Mouse (Mus musculus): Measurements from ENCODE around the gene Fam240a. TPM values are rescaled to one million over a fixed set of nuclear protein-coding genes. Genes with fewer than 3 reads are reported as not detected.

Fam240a gene
- total and polyA plus RNA-seq, 2 experiments from 2014 or later, result not detected

- peak overlapping the region; percentile 57; the same call in 1 of the 2 replicates for H3K27ac ChIP-seq (ENCODE audit: low read depth, low read length)
- peak overlapping the region; percentile 39 for H3K4me3 ChIP-seq (ENCODE audit: low read depth, low read length)
- H3K9ac ChIP-seq (replicated peaks; ENCODE audit: low read length, poor library complexity, severe bottlenecking), result peak overlapping the region; percentile 66
- H3K36me3 ChIP-seq (ENCODE audit: insufficient read depth, low read length), result no peaks in the 10 kb centered on the region
- H3K27me3 ChIP-seq (ENCODE audit: insufficient read depth, low read length), result no peaks in the 10 kb centered on the region
- peaks cover 11% of the 10 kb centered on the region; the same call in 1 of the 2 replicates for H3K4me1 ChIP-seq (ENCODE audit: insufficient read depth, low read length)
- H3K9me3 ChIP-seq (ENCODE audit: low read length), result no peaks in the 10 kb centered on the region
- ATAC-seq (ENCODE audit: low FRiP score), result peak; percentile 66
- peak; percentile 56 for TF ChIP-seq CTCF (IDR thresholded peaks at IDR 0.05)
- peak overlapping the region; percentile 69 for H3K4me2 ChIP-seq (ENCODE audit: low read depth, low read length, poor library complexity, severe bottlenecking)
- WGBS, result 4% methylated on average over 38 of the region's 40 CpGs
- DNase-seq (ENCODE audit: low spot score), result peak; percentile 95
These were observed 42.7 kb downstream of the Fam240a start for GRCm38 (mm10) chr9:110873681-110874659.

- 23% methylated on average over 7 of the region's 7 CpGs for WGBS
- no peak for ATAC-seq (ENCODE audit: low FRiP score)
- Histone ChIP-seq H3K27ac (ENCODE audit: low read depth, low read length) (no peak overlapping the region), H3K4me3 (ENCODE audit: low read depth, low read length) (no peak overlapping the region), H3K27me3 (ENCODE audit: insufficient read depth, low read length) (no peaks in the 10 kb centered on the region), H3K4me2 (ENCODE audit: low read depth, low read length, poor library complexity, severe bottlenecking) (no peak overlapping the region), H3K9ac (replicated peaks; ENCODE audit: low read length, poor library complexity, severe bottlenecking) (no peak overlapping the region), H3K9me3 (ENCODE audit: low read length) (no peaks in the 10 kb centered on the region), H3K4me1 (ENCODE audit: insufficient read depth, low read length) (peaks cover 11% of the 10 kb centered on the region; the same call in 1 of the 2 replicates), H3K36me3 (ENCODE audit: insufficient read depth, low read length) (no peaks in the 10 kb centered on the region)
- peak; percentile 81 for TF ChIP-seq CTCF (IDR thresholded peaks at IDR 0.05)
- DNase-seq (ENCODE audit: low spot score), result peak; percentile 75
These were observed 45.6 kb downstream of the Fam240a start for GRCm38 (mm10) chr9:110871030-110871429.

Small RNAs within 50 kb of the gene (microRNA-seq; reads per million reads assigned to microRNA genes)
- not detected for gene Gm24269 (ENCODE audit: borderline number of aligned reads)

Other genes starting within 250 kb of the Fam240a start
- 0.66 TPM in 1 of 2 replicates, not detected in the other for gene Myl3, start 175.0 kb downstream of the Fam240a start, total RNA-seq (2014; rRNA removed)
- gene Myl3, start 175.0 kb downstream of the Fam240a start, polyA plus RNA-seq (2015; fragmentation: Nextera tagmentation; extraction: Ambion mirVana), result 0.29 TPM in 1 of 2 replicates, not detected in the other
- gene Pth1r, start 169.7 kb downstream of the Fam240a start, total RNA-seq (2014; rRNA removed), result 14.6 and 20.8 TPM in 2 replicates
- gene Pth1r, start 169.7 kb downstream of the Fam240a start, polyA plus RNA-seq (2015; fragmentation: Nextera tagmentation; extraction: Ambion mirVana), result 7.9 and 8.3 TPM in 2 replicates
- not detected in 2 replicates for gene Prss42, start 118.7 kb downstream of the Fam240a start, total RNA-seq (2014; rRNA removed)
- gene Prss42, start 118.7 kb downstream of the Fam240a start, polyA plus RNA-seq (2015; fragmentation: Nextera tagmentation; extraction: Ambion mirVana), result not detected in 2 replicates
- gene Prss44, start 102.9 kb downstream of the Fam240a start, total RNA-seq (2014; rRNA removed), result not detected in 2 replicates
- gene Prss44, start 102.9 kb downstream of the Fam240a start, polyA plus RNA-seq (2015; fragmentation: Nextera tagmentation; extraction: Ambion mirVana), result not detected in 2 replicates
- gene Prss43, start 90.2 kb downstream of the Fam240a start, total RNA-seq (2014; rRNA removed), result not detected in 2 replicates
- 0.11 and 0.31 TPM in 2 replicates for gene Prss43, start 90.2 kb downstream of the Fam240a start, polyA plus RNA-seq (2015; fragmentation: Nextera tagmentation; extraction: Ambion mirVana)
- 1.2 TPM in 1 of 2 replicates, not detected in the other for gene Prss45, start 82.3 kb downstream of the Fam240a start, total RNA-seq (2014; rRNA removed)
- 0.46 and 0.54 TPM in 2 replicates for gene Prss45, start 82.3 kb downstream of the Fam240a start, polyA plus RNA-seq (2015; fragmentation: Nextera tagmentation; extraction: Ambion mirVana)
- gene Prss46, start 72.4 kb downstream of the Fam240a start, total RNA-seq (2014; rRNA removed), result not detected in 2 replicates
- 0.12 TPM in 1 of 2 replicates, not detected in the other for gene Prss46, start 72.4 kb downstream of the Fam240a start, polyA plus RNA-seq (2015; fragmentation: Nextera tagmentation; extraction: Ambion mirVana)
- gene Prss50, start 58.9 kb downstream of the Fam240a start, total RNA-seq (2014; rRNA removed), result 0.57 and 1.0 TPM in 2 replicates
- 1.3 and 1.5 TPM in 2 replicates for gene Prss50, start 58.9 kb downstream of the Fam240a start, polyA plus RNA-seq (2015; fragmentation: Nextera tagmentation; extraction: Ambion mirVana)
- 5.8 and 9.0 TPM in 2 replicates for gene Als2cl, start 37.0 kb downstream of the Fam240a start, total RNA-seq (2014; rRNA removed)
- gene Als2cl, start 37.0 kb downstream of the Fam240a start, polyA plus RNA-seq (2015; fragmentation: Nextera tagmentation; extraction: Ambion mirVana), result 1.2 and 1.6 TPM in 2 replicates
- 3.7 and 7.6 TPM in 2 replicates for gene Tmie, start 36.7 kb downstream of the Fam240a start, total RNA-seq (2014; rRNA removed)
- 6.6 and 7.6 TPM in 2 replicates for gene Tmie, start 36.7 kb downstream of the Fam240a start, polyA plus RNA-seq (2015; fragmentation: Nextera tagmentation; extraction: Ambion mirVana)
- gene Tdgf1, start 29.3 kb upstream of the Fam240a start, total RNA-seq (2014; rRNA removed), result not detected in 2 replicates
- not detected in 2 replicates for gene Tdgf1, start 29.3 kb upstream of the Fam240a start, polyA plus RNA-seq (2015; fragmentation: Nextera tagmentation; extraction: Ambion mirVana)
- 0.28 and 0.93 TPM in 2 replicates for gene Lrrc2, start 34.7 kb upstream of the Fam240a start, total RNA-seq (2014; rRNA removed)
- 1.1 TPM in 2 replicates for gene Lrrc2, start 34.7 kb upstream of the Fam240a start, polyA plus RNA-seq (2015; fragmentation: Nextera tagmentation; extraction: Ambion mirVana)
- gene Rtp3, start 73.7 kb upstream of the Fam240a start, total RNA-seq (2014; rRNA removed), result not detected in 2 replicates
- 0.06 TPM in 1 of 2 replicates, not detected in the other for gene Rtp3, start 73.7 kb upstream of the Fam240a start, polyA plus RNA-seq (2015; fragmentation: Nextera tagmentation; extraction: Ambion mirVana)
- gene Ltf, start 102.4 kb upstream of the Fam240a start, total RNA-seq (2014; rRNA removed), result 0.93 TPM in 1 of 2 replicates, not detected in the other
- gene Ltf, start 102.4 kb upstream of the Fam240a start, polyA plus RNA-seq (2015; fragmentation: Nextera tagmentation; extraction: Ambion mirVana), result 0.82 and 1.4 TPM in 2 replicates
- gene Ccrl2, start 140.7 kb upstream of the Fam240a start, total RNA-seq (2014; rRNA removed), result 0.82 and 0.85 TPM in 2 replicates
- 1.1 and 1.2 TPM in 2 replicates for gene Ccrl2, start 140.7 kb upstream of the Fam240a start, polyA plus RNA-seq (2015; fragmentation: Nextera tagmentation; extraction: Ambion mirVana)
- 23.7 and 32.7 TPM in 2 replicates for gene Lrrfip2, start 200.7 kb upstream of the Fam240a start, total RNA-seq (2014; rRNA removed)
- 42.2 and 44.0 TPM in 2 replicates for gene Lrrfip2, start 200.7 kb upstream of the Fam240a start, polyA plus RNA-seq (2015; fragmentation: Nextera tagmentation; extraction: Ambion mirVana)